Mouse (Mus musculus) heart, postnatal 0 days (tissue): ENCODE data around the gene F2r. TPM values are rescaled to one million over a fixed set of nuclear protein-coding genes. Genes with fewer than 3 reads are reported as not detected.

ENCODE experiments used
- ATAC-seq: fragments of 200-750 bp; cut with Nextera tagmentation; 2 replicates; pipeline ENCODE4 v1.8.0; 2017; ENCODE audit warnings: low read depth, moderate number of reproducible peaks, moderate library complexity; ENCODE audit not compliant: insufficient read depth
- DNase-seq: peaks from one replicate; pipeline ENCODE4 v3.0.0-alpha.2; 2016; ENCODE audit warnings: low spot score
- H3K27ac ChIP-seq: fragments of 300-500 bp; sonication (generic); 2 replicates; pipeline ENCODE4 v1.5.1; 2014; ENCODE audit warnings: low read depth, mild to moderate bottlenecking
- H3K27me3 ChIP-seq: fragments of 300-500 bp; sonication (generic); 2 replicates; pipeline ENCODE4 v1.6.1; 2014; ENCODE audit warnings: low read length, mixed read lengths; ENCODE audit not compliant: control insufficient read depth, insufficient read depth
- H3K36me3 ChIP-seq: fragments of 300-500 bp; sonication (generic); replicated peaks from 2 replicates; pipeline ENCODE4 v1.6.1; 2014; ENCODE audit warnings: low read length, mixed read lengths; ENCODE audit not compliant: control insufficient read depth, insufficient read depth
- H3K4me1 ChIP-seq: fragments of 300-500 bp; sonication (generic); 2 replicates; pipeline ENCODE4 v1.6.1; 2014; ENCODE audit warnings: antibody characterized with exemption; ENCODE audit not compliant: control insufficient read depth, insufficient read depth
- H3K4me2 ChIP-seq: fragments of 300-500 bp; sonication (generic); 2 replicates; pipeline ENCODE4 v1.6.1; 2014; ENCODE audit warnings: low read depth, mild to moderate bottlenecking, low read length, moderate library complexity
- H3K4me3 ChIP-seq: fragments of 300-500 bp; sonication (generic); 2 replicates; pipeline ENCODE4 v1.5.1; 2014; ENCODE audit warnings: low read depth, low read length
- H3K9ac ChIP-seq: fragments of 300-500 bp; sonication (generic); replicated peaks from 2 replicates; pipeline ENCODE4 v1.6.1; 2014; ENCODE audit warnings: low read depth, low read length, mixed read lengths
- H3K9me3 ChIP-seq: fragments of 300-500 bp; sonication (generic); replicated peaks from 2 replicates; pipeline ENCODE4 v1.6.1; 2016; ENCODE audit warnings: low read length; ENCODE audit not compliant: control insufficient read depth
- CTCF ChIP-seq: IDR thresholded peaks from 2 replicates; pipeline ENCODE4 v1.5.1; 2016; ENCODE audit warnings: antibody characterized with exemption, control low read depth, low read depth
- EP300 ChIP-seq: IDR thresholded peaks from 2 replicates; pipeline ENCODE4 v1.6.1; 2016; ENCODE audit warnings: antibody characterized with exemption, low read depth
- whole genome bisulfite sequencing: fragments of 180-500 bp; shearing (Covaris S2); extraction: QIAGEN DNeasy Blood & Tissue Kit; methylation state at CpG from one replicate; pipeline ENCODE4 v1.1.7; 2014; 5-methylcytosine and 5-hydroxymethylcytosine counted together
- polyA plus RNA-seq: library from polyadenylated mRNA; unstranded; fragments of >200 nt; fragmentation: Nextera tagmentation; extraction: Ambion mirVana; gene quantifications from 2 replicates; pipeline ENCODE4 v1.2.1, GENCODE M21; 2015
- total RNA-seq: library from RNA; depleted of rRNA; stranded (reverse); fragments of >200 nt; gene quantifications from 2 replicates; pipeline ENCODE4 v1.2.3, GENCODE M21; 2014; ENCODE audit warnings: low replicate concordance

The F2r gene
- total and polyA plus RNA-seq, 2 experiments from 2014 or later, result 63.9 to 105 TPM

DNA sequence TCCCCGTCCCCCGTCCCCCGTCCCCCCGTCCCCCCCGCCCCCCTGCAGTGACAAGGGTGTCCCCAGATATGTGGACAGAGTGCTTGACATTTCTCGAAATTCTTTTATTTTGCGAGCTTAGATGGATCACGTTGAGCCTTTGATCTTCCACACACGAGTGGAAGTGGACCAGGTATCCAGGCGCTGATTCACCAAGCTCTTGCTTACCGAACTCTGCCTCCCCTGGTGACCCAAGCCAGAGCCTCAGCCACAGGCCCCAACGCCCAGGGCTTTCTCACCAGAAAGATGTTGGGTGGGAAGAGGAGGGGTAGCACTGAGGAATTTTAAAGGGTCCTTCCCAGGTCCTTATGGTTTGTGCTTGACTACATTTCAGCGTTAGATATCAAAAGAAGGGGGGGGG, 572 bp upstream of the F2r start:
- H3K4me3 ChIP-seq, result peak overlapping the region; percentile 87
- peak overlapping the region; percentile 78 for H3K4me2 ChIP-seq
- DNase-seq, result no peak
- WGBS, result 12% methylated on average over 13 of the region's 13 CpGs
- no peaks in the 10 kb centered on the region for H3K9me3 ChIP-seq
- H3K27me3 ChIP-seq, result no peaks in the 10 kb centered on the region
- H3K9ac ChIP-seq, result peak overlapping the region; percentile 92
- peak overlapping the region; percentile 93 for H3K27ac ChIP-seq
- peaks cover 22% of the 10 kb centered on the region; the same call in 1 of the 2 replicates for H3K4me1 ChIP-seq
- no peak for TF ChIP-seq CTCF
- H3K36me3 ChIP-seq, result no peaks in the 10 kb centered on the region; the same call in 1 of the 2 replicates
- no peak for ATAC-seq

DNA sequence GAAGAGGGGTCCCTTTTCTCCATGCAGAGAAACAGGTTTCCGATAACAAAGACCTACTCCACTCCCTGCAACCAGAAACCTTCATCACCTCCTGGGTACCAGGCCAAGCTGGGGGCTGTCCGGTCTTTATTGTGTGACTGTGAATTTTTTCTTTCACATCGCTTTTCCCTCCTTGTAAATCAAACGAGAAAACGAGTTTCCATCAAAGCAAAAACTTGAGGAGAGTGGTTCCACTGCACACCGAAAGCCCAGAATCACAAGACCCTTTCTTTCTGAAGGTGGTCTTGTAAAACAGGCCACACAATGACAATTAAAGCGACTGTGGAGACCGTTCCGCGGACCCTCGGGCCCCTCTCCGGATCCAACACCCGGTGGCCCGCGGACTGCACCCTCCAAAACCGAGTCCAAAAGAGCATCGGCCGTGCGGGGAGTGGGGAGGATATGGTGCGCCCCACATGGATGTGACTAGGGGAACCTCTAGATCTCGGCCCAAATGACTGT, 566 bp downstream of the F2r start:
- ATAC-seq, result peak; percentile 20; the same call in 1 of the 2 replicates
- H3K4me1 ChIP-seq, result peaks cover 16% of the 10 kb centered on the region; the same call in 1 of the 2 replicates
- no peaks in the 10 kb centered on the region for H3K27me3 ChIP-seq

DNA sequence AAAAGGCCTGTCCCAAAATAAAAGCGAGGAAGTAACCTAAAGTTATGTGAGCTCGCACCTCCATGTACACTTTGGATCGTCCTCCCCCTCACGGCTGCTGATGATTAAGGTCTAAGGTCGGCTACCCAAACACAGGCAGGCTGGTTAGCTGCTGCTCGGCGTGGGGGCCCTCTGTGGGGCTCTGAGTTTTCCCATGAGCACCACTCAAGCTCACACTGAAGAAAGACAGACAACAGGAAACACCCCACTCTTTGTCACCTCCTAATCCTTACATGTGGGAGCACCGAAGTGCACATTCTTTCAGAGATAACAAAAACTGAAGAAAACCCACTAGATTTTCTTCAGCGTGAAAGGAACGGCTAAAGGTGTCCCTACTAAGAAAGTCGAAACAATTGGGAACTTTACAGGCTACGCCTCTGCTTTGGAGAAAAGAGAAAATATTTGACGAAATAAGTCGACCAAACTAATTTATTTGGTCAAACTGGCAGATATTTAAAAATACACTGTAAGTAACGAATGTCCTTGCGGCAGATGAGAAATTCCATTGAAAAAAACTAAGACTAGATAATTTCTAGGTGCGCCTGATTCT, 1.1 kb downstream of the F2r start:
- H3K27me3 ChIP-seq, result no peaks in the 10 kb centered on the region
- peaks cover 14% of the 10 kb centered on the region; the same call in 1 of the 2 replicates for H3K4me1 ChIP-seq
- H3K9me3 ChIP-seq, result no peaks in the 10 kb centered on the region
- H3K36me3 ChIP-seq, result peaks cover under 1% of the 10 kb centered on the region; the same call in 1 of the 2 replicates
- peak overlapping the region; percentile 93; the same call in 1 of the 2 replicates for H3K27ac ChIP-seq
- no peak for DNase-seq
- TF ChIP-seq CTCF (no peak), EP300 (no peak)
- no peak for ATAC-seq
- peak overlapping the region; percentile 78 for H3K4me2 ChIP-seq
- peak overlapping the region; percentile 92 for H3K9ac ChIP-seq
- 5% methylated on average over 17 of the region's 17 CpGs for WGBS
- peak overlapping the region; percentile 87 for H3K4me3 ChIP-seq

More for the DNA sequence above, 566 bp downstream of the F2r start:
- Histone ChIP-seq H3K4me2 (peak overlapping the region; percentile 78), H3K27ac (peak overlapping the region; percentile 93), H3K4me3 (peak overlapping the region; percentile 87), H3K9me3 (no peaks in the 10 kb centered on the region), H3K36me3 (no peaks in the 10 kb centered on the region; the same call in 1 of the 2 replicates), H3K9ac (peak overlapping the region; percentile 92)
- no peak for DNase-seq
- WGBS, result 1% methylated on average over 21 of the region's 21 CpGs
- TF ChIP-seq EP300 (no peak), CTCF (no peak)

DNA sequence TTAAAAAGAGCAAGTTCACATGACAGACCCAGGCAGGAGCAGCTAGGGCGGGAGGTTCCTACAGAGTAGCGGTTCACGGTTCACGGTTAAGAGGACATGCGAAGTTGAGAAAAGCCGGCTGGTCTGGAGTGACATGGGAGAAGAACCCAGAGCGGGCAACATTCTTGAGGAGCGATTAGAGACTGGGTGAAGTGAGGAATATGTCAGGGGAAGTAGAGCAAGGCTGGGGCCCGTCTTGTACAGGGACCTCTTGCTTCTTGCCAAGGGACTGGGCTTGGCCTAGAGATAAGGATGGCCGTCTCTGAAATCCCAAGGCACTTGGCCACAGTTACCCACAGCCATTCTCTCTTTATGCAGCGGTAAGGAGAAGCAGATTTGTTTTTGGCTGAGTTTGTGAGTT, 1.8 kb downstream of the F2r start:
- Histone ChIP-seq H3K36me3 (peaks cover 5% of the 10 kb centered on the region; the same call in 1 of the 2 replicates), H3K27me3 (no peaks in the 10 kb centered on the region)
- WGBS, result 14% methylated on average over 11 of the region's 11 CpGs

DNA sequence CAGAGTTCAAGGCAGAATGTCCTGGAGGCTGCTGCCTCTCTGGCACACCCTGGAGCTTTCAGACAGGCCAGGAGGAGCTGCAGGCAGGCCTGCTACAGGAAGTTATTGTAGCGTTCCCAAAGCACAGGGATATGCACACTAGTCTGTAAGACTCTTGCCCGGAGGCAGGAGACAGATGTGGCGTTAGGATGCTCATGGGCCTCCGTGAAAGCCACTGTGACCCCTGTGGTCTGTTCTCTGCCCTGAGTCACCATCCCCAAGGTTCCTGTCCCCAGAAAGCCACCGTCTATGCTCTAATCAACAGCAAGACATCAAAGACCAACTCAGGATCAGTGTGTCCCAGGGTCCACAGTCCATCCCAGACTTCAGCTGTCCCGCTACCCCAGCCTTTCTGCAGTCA, 3.5 kb downstream of the F2r start:
- H3K4me2 ChIP-seq, result peak overlapping the region; percentile 78
- H3K27ac ChIP-seq, result peak overlapping the region; percentile 52
- H3K4me1 ChIP-seq, result peaks cover 13% of the 10 kb centered on the region; the same call in 1 of the 2 replicates
- TF ChIP-seq EP300, result no peak
- TF ChIP-seq CTCF, result no peak
- 51% methylated on average over 6 of the region's 6 CpGs for WGBS
- ATAC-seq (no peak), DNase-seq (no peak)
- H3K9ac ChIP-seq, result no peak overlapping the region
- peak overlapping the region; percentile 20 for H3K4me3 ChIP-seq
- H3K27me3 ChIP-seq, result no peaks in the 10 kb centered on the region
- no peaks in the 10 kb centered on the region for H3K9me3 ChIP-seq
- peaks cover 5% of the 10 kb centered on the region; the same call in 1 of the 2 replicates for H3K36me3 ChIP-seq

More for the DNA sequence above, 1.8 kb downstream of the F2r start:
- peak overlapping the region; percentile 92 for H3K9ac ChIP-seq
- H3K4me3 ChIP-seq, result peak overlapping the region; percentile 87
- peak overlapping the region; percentile 78 for H3K4me2 ChIP-seq
- ATAC-seq (no peak), DNase-seq (no peak)
- H3K4me1 ChIP-seq, result peaks cover 10% of the 10 kb centered on the region; the same call in 1 of the 2 replicates
- peak overlapping the region; percentile 93 for H3K27ac ChIP-seq
- H3K9me3 ChIP-seq, result no peaks in the 10 kb centered on the region
- TF ChIP-seq CTCF (no peak), EP300 (no peak)
